Mouse (Mus musculus) forebrain, embryonic 12.5 days (tissue): ENCODE data around the gene Srrm2. TPM values are rescaled to one million over a fixed set of nuclear protein-coding genes. Genes with fewer than 3 reads are reported as not detected.

ENCODE experiments used
- ATAC-seq: fragments of 200-750 bp; cut with Nextera tagmentation; 2 replicates; pipeline ENCODE4 v1.8.0; 2017; ENCODE audit warnings: moderate TSS enrichment; ENCODE audit not compliant: low FRiP score
- H3K27ac ChIP-seq: fragments of 300-500 bp; sonication (generic); 2 replicates; pipeline ENCODE4 v1.5.1; 2016; ENCODE audit warnings: mild to moderate bottlenecking
- H3K27me3 ChIP-seq: fragments of 300-500 bp; sonication (generic); 2 replicates; pipeline ENCODE4 v1.6.1; 2016; ENCODE audit warnings: mild to moderate bottlenecking
- H3K36me3 ChIP-seq: fragments of 300-500 bp; sonication (generic); replicated peaks from 2 replicates; pipeline ENCODE4 v1.6.1; 2016; ENCODE audit warnings: mild to moderate bottlenecking
- H3K4me1 ChIP-seq: fragments of 300-500 bp; sonication (generic); 2 replicates; pipeline ENCODE4 v1.6.1; 2016
- H3K4me2 ChIP-seq: fragments of 300-500 bp; sonication (generic); 2 replicates; pipeline ENCODE4 v1.6.1; 2016; ENCODE audit warnings: mild to moderate bottlenecking, moderate library complexity
- H3K4me3 ChIP-seq: fragments of 300-500 bp; sonication (generic); replicated peaks from 2 replicates; pipeline ENCODE4 v1.5.1; 2016; ENCODE audit warnings: mild to moderate bottlenecking
- H3K9ac ChIP-seq: fragments of 300-500 bp; sonication (generic); 2 replicates; pipeline ENCODE4 v1.6.1; 2016; ENCODE audit warnings: mild to moderate bottlenecking
- H3K9me3 ChIP-seq: fragments of 300-500 bp; sonication (generic); 2 replicates; pipeline ENCODE4 v1.6.1; 2016
- WGBS: fragments of 180-500 bp; shearing (Covaris S2); methylation state at CpG from one replicate; pipeline ENCODE4 v1.1.7; 2016; 5-methylcytosine and 5-hydroxymethylcytosine counted together
- polyA plus RNA-seq: library from polyadenylated mRNA; unstranded; fragments of >200 nt; fragmentation: Nextera tagmentation; extraction: Ambion mirVana; gene quantifications from 2 replicates; pipeline ENCODE4 v1.2.1, GENCODE M21; 2016

The Srrm2 gene
- polyA plus RNA-seq, 1 experiment from 2014 or later: 697 TPM

GRCm38 (mm10) chr17:23820731-23821130 lies 30.4 kb downstream of the Srrm2 start:
- Histone ChIP-seq H3K4me1 (no peaks in the 10 kb centered on the region; the same call in 1 of the 2 replicates), H3K4me2 (no peak overlapping the region), H3K36me3 (peaks cover 100% of the 10 kb centered on the region), H3K9me3 (peaks cover 22% of the 10 kb centered on the region), H3K4me3 (no peak overlapping the region), H3K27me3 (no peaks in the 10 kb centered on the region), H3K27ac (no peak overlapping the region), H3K9ac (no peak overlapping the region)
- ATAC-seq: no peak
- 99% methylated on average over 5 of the region's 5 CpGs for WGBS

GRCm38 (mm10) chr17:23822094-23822493 lies 31.8 kb downstream of the Srrm2 start:
- ATAC-seq: no peak
- Histone ChIP-seq H3K9me3 (peaks cover 15% of the 10 kb centered on the region), H3K4me2 (no peak overlapping the region), H3K36me3 (peaks cover 100% of the 10 kb centered on the region), H3K27me3 (no peaks in the 10 kb centered on the region), H3K4me1 (peaks cover 8% of the 10 kb centered on the region), H3K4me3 (no peak overlapping the region), H3K27ac (no peak overlapping the region), H3K9ac (no peak overlapping the region)
- 82% methylated on average over 6 of the region's 6 CpGs for WGBS

GRCm38 (mm10) chr17:23823018-23823417 lies 32.7 kb downstream of the Srrm2 start:
- Histone ChIP-seq H3K4me1 (peaks cover 17% of the 10 kb centered on the region), H3K27ac (no peak overlapping the region), H3K4me2 (no peak overlapping the region), H3K9me3 (peaks cover 15% of the 10 kb centered on the region), H3K9ac (no peak overlapping the region), H3K4me3 (no peak overlapping the region), H3K27me3 (no peaks in the 10 kb centered on the region), H3K36me3 (peaks cover 95% of the 10 kb centered on the region)
- no peak for ATAC-seq
- 85% methylated on average over 16 of the region's 16 CpGs for WGBS

GRCm38 (mm10) chr17:23823614-23824013 lies 33.3 kb downstream of the Srrm2 start:
- Histone ChIP-seq H3K4me1 (peaks cover 20% of the 10 kb centered on the region), H3K9me3 (peaks cover 9% of the 10 kb centered on the region), H3K9ac (no peak overlapping the region), H3K4me2 (no peak overlapping the region), H3K4me3 (no peak overlapping the region), H3K27me3 (no peaks in the 10 kb centered on the region), H3K36me3 (peaks cover 89% of the 10 kb centered on the region), H3K27ac (no peak overlapping the region)
- no peak for ATAC-seq
- 89% methylated on average over 12 of the region's 12 CpGs for WGBS

GRCm38 (mm10) chr17:23825591-23825990 lies 35.3 kb downstream of the Srrm2 start:
- no peaks in the 10 kb centered on the region for H3K9me3 ChIP-seq
- peaks cover 23% of the 10 kb centered on the region for H3K4me1 ChIP-seq
- H3K4me2 ChIP-seq: no peak overlapping the region
- H3K4me3 ChIP-seq: no peak overlapping the region
- H3K27ac ChIP-seq: no peak overlapping the region
- WGBS: 89% methylated on average over 4 of the region's 4 CpGs
- peaks cover 6% of the 10 kb centered on the region; the same call in 1 of the 2 replicates for H3K27me3 ChIP-seq
- peaks cover 69% of the 10 kb centered on the region for H3K36me3 ChIP-seq
- no peak for ATAC-seq
- no peak overlapping the region for H3K9ac ChIP-seq

GRCm38 (mm10) chr17:23828271-23829001 lies 38.1 kb downstream of the Srrm2 start:
- Histone ChIP-seq H3K4me1 (peaks cover 23% of the 10 kb centered on the region), H3K4me2 (peak overlapping the region; percentile 87), H3K9ac (peak overlapping the region; percentile 81), H3K27me3 (peaks cover 31% of the 10 kb centered on the region), H3K4me3 (peak overlapping the region; percentile 65), H3K9me3 (no peaks in the 10 kb centered on the region), H3K27ac (peak overlapping the region; percentile 94), H3K36me3 (peaks cover 40% of the 10 kb centered on the region)
- ATAC-seq: peak; percentile 76
- 1% methylated on average over 47 of the region's 47 CpGs for WGBS

- Histone ChIP-seq H3K4me2 (peak within 1 kb of the TSS; percentile 87), H3K4me1 (peaks cover 23% of the 10 kb centered on the region), H3K4me3 (peak within 1 kb of the TSS; percentile 65), H3K9ac (peak within 1 kb of the TSS; percentile 81), H3K27me3 (peaks cover 38% of the 10 kb centered on the region), H3K36me3 (peaks cover 33% of the 10 kb centered on the region), H3K9me3 (no peaks in the 10 kb centered on the region), H3K27ac (peak within 1 kb of the TSS; percentile 94)
- ATAC-seq: peak; percentile 94
- WGBS: 1% methylated on average over 24 of the region's 42 CpGs
These were observed 38.8 kb downstream of the Srrm2 start, which contains the start of gene Elob for GRCm38 (mm10) chr17:23829064-23829619. TSS of gene Elob (minus strand) at chr17:23829136.

GRCm38 (mm10) chr17:23831201-23831600 lies 40.9 kb downstream of the Srrm2 start:
- Histone ChIP-seq H3K27ac (no peak overlapping the region), H3K9me3 (no peaks in the 10 kb centered on the region), H3K9ac (no peak overlapping the region), H3K36me3 (peaks cover 13% of the 10 kb centered on the region), H3K4me3 (no peak overlapping the region), H3K27me3 (peaks cover 49% of the 10 kb centered on the region), H3K4me1 (peaks cover 23% of the 10 kb centered on the region), H3K4me2 (no peak overlapping the region)
- ATAC-seq: no peak
- WGBS: 92% methylated on average over 1 of the region's 1 CpGs

GRCm38 (mm10) chr17:23836006-23836575 lies 45.8 kb downstream of the Srrm2 start, which contains the start of gene Prss33:
TSS of gene Prss33 (minus strand) at chr17:23836056.
- Histone ChIP-seq H3K27ac (no peak within 1 kb of the TSS), H3K9me3 (no peaks in the 10 kb centered on the region), H3K4me3 (no peak within 1 kb of the TSS), H3K27me3 (peaks cover 45% of the 10 kb centered on the region), H3K4me2 (no peak within 1 kb of the TSS), H3K36me3 (no peaks in the 10 kb centered on the region), H3K9ac (no peak within 1 kb of the TSS), H3K4me1 (no peaks in the 10 kb centered on the region)
- ATAC-seq: no peak
- WGBS: 55% methylated on average over 8 of the region's 8 CpGs

GRCm38 (mm10) chr17:23841145-23841544 lies 50.8 kb downstream of the Srrm2 start:
- Histone ChIP-seq H3K27me3 (peaks cover 11% of the 10 kb centered on the region; the same call in 1 of the 2 replicates), H3K4me2 (no peak overlapping the region), H3K36me3 (no peaks in the 10 kb centered on the region), H3K4me3 (no peak overlapping the region), H3K9me3 (no peaks in the 10 kb centered on the region), H3K27ac (no peak overlapping the region), H3K9ac (no peak overlapping the region), H3K4me1 (no peaks in the 10 kb centered on the region)
- no peak; the same call in 1 of the 2 replicates for ATAC-seq
- WGBS: 26% methylated on average over 4 of the region's 4 CpGs

GRCm38 (mm10) chr17:23843141-23843811 lies 52.9 kb downstream of the Srrm2 start:
- Histone ChIP-seq H3K27me3 (peaks cover 9% of the 10 kb centered on the region; the same call in 1 of the 2 replicates), H3K27ac (no peak overlapping the region), H3K9ac (0 out of 2 replicates have a peak overlapping the region, but pooled peaks have one; percentile 26), H3K4me1 (no peaks in the 10 kb centered on the region), H3K4me3 (peak overlapping the region; percentile 18; the same call in 1 of the 2 replicates), H3K4me2 (peak overlapping the region; percentile 42), H3K9me3 (no peaks in the 10 kb centered on the region), H3K36me3 (no peaks in the 10 kb centered on the region)
- peak; percentile 30; the same call in 1 of the 2 replicates for ATAC-seq
- 47% methylated on average over 23 of the region's 23 CpGs for WGBS

GRCm38 (mm10) chr17:23843812-23844273 lies 53.5 kb downstream of the Srrm2 start, which contains the start of the genes Prss32 and Prss41:
TSS of gene Prss32 (plus strand) at chr17:23843855.
TSS of gene Prss41 (minus strand) at chr17:23844172.
- Histone ChIP-seq H3K27ac (no peak within 1 kb of the TSS), H3K27me3 (peaks cover 9% of the 10 kb centered on the region; the same call in 1 of the 2 replicates), H3K9ac (0 out of 2 replicates have a peak within 1 kb of the TSS, but pooled peaks have one; percentile 26), H3K4me2 (peak within 1 kb of the TSS; percentile 42), H3K4me1 (no peaks in the 10 kb centered on the region), H3K4me3 (peak within 1 kb of the TSS; percentile 18; the same call in 1 of the 2 replicates), H3K36me3 (no peaks in the 10 kb centered on the region), H3K9me3 (no peaks in the 10 kb centered on the region)
- peak; percentile 60; the same call in 1 of the 2 replicates for ATAC-seq
- 11% methylated on average over 19 of the region's 19 CpGs for WGBS
